Mouse (Mus musculus): ENCODE data around the gene Olfr1132.

DNA sequence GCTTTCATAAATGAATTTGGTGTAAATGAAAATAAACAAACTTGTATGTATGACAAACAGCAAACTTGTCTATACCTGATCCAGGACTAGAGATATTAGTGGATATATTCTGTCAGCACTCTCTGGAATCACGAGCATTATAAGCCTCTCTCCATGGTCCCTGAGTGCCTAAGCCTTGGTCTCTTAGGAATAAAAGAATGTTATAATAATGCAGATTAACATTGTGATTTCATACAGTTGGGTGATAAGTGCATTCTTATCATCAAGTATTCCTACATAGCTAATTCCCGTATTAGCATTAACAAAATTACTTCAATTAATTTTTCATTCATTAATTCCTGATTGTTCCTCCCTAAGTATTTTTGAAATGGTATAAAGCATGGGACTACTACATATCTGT is 21.0 kb upstream of the Olfr1132 start, which contains the start of gene Olfr1134:
- TF ChIP-seq CTCF (IDR thresholded peaks at IDR 0.05; ENCODE audit: extremely low read depth, insufficient read depth, insufficient read length, insufficient replicate concordance) = no peak
- no peak for TF ChIP-seq POLR2A (IDR thresholded peaks at IDR 0.05; ENCODE audit: low read depth, low read length)
